Mouse (Mus musculus): Measurements from ENCODE around the gene Fasn.

DNA sequence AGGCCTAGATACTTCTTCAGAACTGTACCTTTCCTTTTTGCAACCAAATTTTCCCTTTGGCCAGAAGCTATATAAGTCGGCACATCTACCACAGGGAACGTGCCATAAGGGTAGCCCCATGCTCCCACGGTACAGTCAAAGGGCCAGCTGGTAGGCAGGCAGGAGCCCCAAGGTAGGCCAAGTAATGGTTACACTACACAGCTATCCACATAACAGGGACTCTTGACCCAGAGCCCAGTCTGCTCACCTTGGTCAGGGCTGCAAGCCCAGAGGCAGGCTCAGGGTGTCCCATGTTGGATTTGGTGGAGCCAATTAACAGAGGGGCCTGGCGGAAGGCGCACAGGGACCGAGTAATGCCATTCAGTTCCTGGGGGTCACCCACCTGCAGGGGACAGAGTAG lies 4.8 kb downstream of the Fasn start:
- TF ChIP-seq POLR2A (IDR thresholded peaks at IDR 0.05; ENCODE audit: low read depth, low read length), result no peak
- TF ChIP-seq CTCF (IDR thresholded peaks at IDR 0.05; ENCODE audit: borderline replicate concordance, insufficient read depth, low read length), result no peak

Measured in embryonic fibroblast, embryonic 13.5 days (primary cell).